Mouse (Mus musculus): Measurements from ENCODE around the gene Ramp3. TPM values are rescaled to one million over a fixed set of nuclear protein-coding genes. Genes with fewer than 3 reads are reported as not detected.
"Not testable (repeated sequence)": the region's sequence is repeated elsewhere in the genome, so short reads cannot be mapped to it uniquely, and the experiment has no call there.

The Ramp3 gene
- total and polyA plus RNA-seq, 3 experiments: 6.0 to 7.6 (median 7.6) TPM

DNA sequence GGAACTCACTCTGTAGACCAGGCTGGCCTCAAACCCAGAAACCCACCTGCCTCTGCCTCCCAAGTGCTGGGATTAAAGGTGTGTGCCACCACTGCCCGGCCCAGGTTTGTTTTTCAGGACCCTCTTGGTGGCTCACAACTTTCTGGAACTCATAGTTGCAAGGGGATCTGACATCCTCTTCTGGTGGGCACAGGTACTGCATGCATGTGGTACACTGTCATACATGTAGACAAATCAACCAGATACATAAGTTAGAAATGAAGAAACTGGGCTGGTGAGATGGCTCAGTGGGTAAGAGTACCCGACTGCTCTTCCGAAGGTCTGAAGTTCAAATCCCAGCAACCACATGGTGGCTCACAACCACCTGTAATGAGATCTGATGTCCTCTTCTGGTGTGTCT lies 5.3 kb upstream of the Ramp3 start:
- H3K4me3 ChIP-seq; H3K4me1 ChIP-seq (ENCODE audit: control insufficient read depth, insufficient read depth, low read length); H3K79me2 ChIP-seq (replicated peaks; ENCODE audit: control insufficient read depth, insufficient read depth, low read length); intact Hi-C loops (cut with DNase I); DNase-seq; H3K9ac ChIP-seq (ENCODE audit: low read depth, low read length); H3K27me3 ChIP-seq (ENCODE audit: control insufficient read depth, insufficient read depth, low read length); H3K36me3 ChIP-seq (ENCODE audit: control insufficient read depth, insufficient read depth, low read length); H3K27ac ChIP-seq: not testable (repeated sequence)
- 81% methylated on average over 3 of the region's 3 CpGs for WGBS
- TF ChIP-seq CTCF (IDR thresholded peaks at IDR 0.05): peak; percentile 33

DNA sequence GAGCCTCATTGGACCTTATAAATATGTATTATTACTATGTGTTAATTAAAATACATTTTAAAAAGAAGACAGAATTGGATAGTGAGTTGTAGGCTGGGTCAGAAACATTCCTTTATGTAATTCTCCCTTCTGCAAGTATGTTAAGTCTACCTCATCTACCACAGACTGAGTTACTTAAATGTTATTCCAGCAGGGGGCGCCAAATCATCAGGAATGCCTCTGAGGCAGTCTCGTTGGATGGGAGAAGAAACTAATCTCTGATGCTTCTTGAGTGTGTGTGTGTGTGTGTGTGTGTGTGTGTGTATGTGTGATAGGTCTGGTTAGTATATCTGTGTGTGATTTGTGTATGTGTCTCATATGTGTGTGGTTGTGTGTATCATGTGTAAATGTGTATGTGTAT lies 3.4 kb upstream of the Ramp3 start:
- DNase-seq: peak; percentile 48 to 71
- peaks cover 1% of the 10 kb centered on the region; the same call in 1 of the 2 replicates for H3K4me1 ChIP-seq (ENCODE audit: control insufficient read depth, insufficient read depth, low read length)
- 1% methylated on average over 2 of the region's 2 CpGs for WGBS
- intact Hi-C loops (cut with DNase I): loop anchor here (1.0 to 5.0 kb wide), 5 partner anchors 42 to 506 kb away; no protein-coding TSS in a partner anchor
- H3K27ac ChIP-seq: no peak overlapping the region
- TF ChIP-seq CTCF (IDR thresholded peaks at IDR 0.05) (peak; percentile 76), POLR2A (IDR thresholded peaks at IDR 0.05; ENCODE audit: insufficient read depth, low read depth, low read length) (no peak), EP300 (IDR thresholded peaks at IDR 0.05; ENCODE audit: insufficient read depth, low read depth, low read length) (peak; percentile 74)
- H3K36me3 ChIP-seq (ENCODE audit: control insufficient read depth, insufficient read depth, low read length): no peaks in the 10 kb centered on the region
- no peaks in the 10 kb centered on the region; the same call in 1 of the 2 replicates for H3K27me3 ChIP-seq (ENCODE audit: control insufficient read depth, insufficient read depth, low read length)
- no peak overlapping the region for H3K4me3 ChIP-seq
- H3K9ac ChIP-seq (ENCODE audit: low read depth, low read length): no peak overlapping the region
- no peaks in the 10 kb centered on the region for H3K79me2 ChIP-seq (replicated peaks; ENCODE audit: control insufficient read depth, insufficient read depth, low read length)

DNA sequence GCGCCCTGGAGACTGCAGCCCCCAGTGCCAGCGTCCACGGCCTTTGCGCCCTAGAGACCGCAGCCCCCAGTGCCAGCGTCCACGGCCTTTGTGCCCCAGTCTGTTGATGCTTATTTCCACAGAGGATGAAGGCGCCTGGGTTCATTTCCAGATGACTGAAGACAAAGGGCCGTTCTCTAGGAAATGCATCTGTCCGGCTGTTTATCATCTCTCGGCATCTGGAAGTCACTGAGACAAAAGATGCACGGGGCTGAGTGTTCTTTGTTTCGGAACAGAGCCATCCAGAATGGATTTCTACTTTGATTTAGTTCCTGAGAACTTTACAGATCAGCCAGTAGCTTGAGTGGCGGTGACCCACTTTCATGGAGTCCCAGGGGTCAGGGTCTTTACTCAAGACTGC lies 2.9 kb downstream of the Ramp3 start:
- WGBS: 56% methylated on average over 14 of the region's 14 CpGs

DNA sequence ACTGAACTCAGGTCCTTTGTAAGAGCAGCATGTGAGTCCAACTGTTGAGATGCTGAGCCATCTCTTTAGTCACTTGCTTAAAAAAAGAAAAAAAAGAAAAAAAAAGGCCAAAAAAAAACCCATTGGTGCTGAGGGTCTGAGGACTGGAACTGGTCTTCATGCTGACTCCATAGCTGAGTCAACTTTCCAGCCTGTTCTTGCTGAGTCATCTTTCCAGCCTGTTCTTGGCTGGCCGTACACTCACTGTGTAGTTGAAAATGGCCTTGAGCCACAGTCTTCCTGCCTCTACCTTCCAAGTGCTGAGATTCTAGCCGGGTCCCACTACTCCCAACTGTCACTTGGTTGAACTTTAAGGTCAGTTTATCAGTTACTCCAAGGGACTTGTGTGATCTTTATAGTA lies 8.3 kb downstream of the Ramp3 start:
- intact Hi-C loops (cut with DNase I): no loop called here
- TF ChIP-seq POLR2A (IDR thresholded peaks at IDR 0.05; ENCODE audit: insufficient read depth, low read depth, low read length): no peak
- TF ChIP-seq CTCF (IDR thresholded peaks at IDR 0.05): no peak
- no peak for TF ChIP-seq EP300 (IDR thresholded peaks at IDR 0.05; ENCODE audit: insufficient read depth, low read depth, low read length)
- no peak for DNase-seq
- WGBS: 44% methylated on average over 2 of the region's 2 CpGs
- Histone ChIP-seq H3K27me3 (ENCODE audit: control insufficient read depth, insufficient read depth, low read length) (no peaks in the 10 kb centered on the region), H3K4me1 (ENCODE audit: control insufficient read depth, insufficient read depth, low read length) (peaks cover 2% of the 10 kb centered on the region), H3K79me2 (replicated peaks; ENCODE audit: control insufficient read depth, insufficient read depth, low read length) (no peaks in the 10 kb centered on the region), H3K27ac (no peak overlapping the region), H3K9ac (ENCODE audit: low read depth, low read length) (no peak overlapping the region), H3K4me3 (no peak overlapping the region), H3K36me3 (ENCODE audit: control insufficient read depth, insufficient read depth, low read length) (no peaks in the 10 kb centered on the region)

More for the DNA sequence above, 2.9 kb downstream of the Ramp3 start:
- H3K4me3 ChIP-seq: no peak overlapping the region
- H3K27me3 ChIP-seq (ENCODE audit: control insufficient read depth, insufficient read depth, low read length): no peaks in the 10 kb centered on the region; the same call in 1 of the 2 replicates
- DNase-seq: no peak
- H3K4me1 ChIP-seq (ENCODE audit: control insufficient read depth, insufficient read depth, low read length): peaks cover 1% of the 10 kb centered on the region; the same call in 1 of the 2 replicates
- no peak overlapping the region for H3K27ac ChIP-seq
- H3K9ac ChIP-seq (ENCODE audit: low read depth, low read length): no peak overlapping the region
- intact Hi-C loops (cut with DNase I): no loop called here
- TF ChIP-seq CTCF (IDR thresholded peaks at IDR 0.05) (no peak), POLR2A (IDR thresholded peaks at IDR 0.05; ENCODE audit: insufficient read depth, low read depth, low read length) (no peak), EP300 (IDR thresholded peaks at IDR 0.05; ENCODE audit: insufficient read depth, low read depth, low read length) (no peak)
- H3K79me2 ChIP-seq (replicated peaks; ENCODE audit: control insufficient read depth, insufficient read depth, low read length): no peaks in the 10 kb centered on the region
- no peaks in the 10 kb centered on the region for H3K36me3 ChIP-seq (ENCODE audit: control insufficient read depth, insufficient read depth, low read length)

DNA sequence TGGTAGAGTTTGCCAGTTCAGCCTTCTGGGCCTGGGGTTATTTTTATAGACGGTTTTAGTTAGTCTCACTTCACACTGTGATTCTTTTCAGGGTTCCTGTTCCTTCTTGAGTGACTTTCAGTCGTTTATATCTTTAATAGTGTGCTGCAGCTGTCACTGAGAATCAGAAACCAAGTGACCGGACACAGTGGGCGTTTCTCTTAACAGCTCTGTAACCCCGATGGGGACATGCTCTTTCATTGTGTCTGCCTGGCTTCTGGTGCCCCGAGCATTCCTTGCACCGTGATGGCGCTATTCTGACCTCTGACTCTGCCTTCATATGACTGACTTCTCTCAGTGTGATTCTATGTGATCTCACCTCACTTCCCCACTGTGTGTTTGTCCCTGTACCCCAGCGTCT lies 10.7 kb downstream of the Ramp3 start:
- Histone ChIP-seq H3K27ac (peak overlapping the region; percentile 33), H3K4me3 (no peak overlapping the region), H3K9ac (ENCODE audit: low read depth, low read length) (no peak overlapping the region), H3K36me3 (ENCODE audit: control insufficient read depth, insufficient read depth, low read length) (no peaks in the 10 kb centered on the region), H3K79me2 (replicated peaks; ENCODE audit: control insufficient read depth, insufficient read depth, low read length) (no peaks in the 10 kb centered on the region), H3K27me3 (ENCODE audit: control insufficient read depth, insufficient read depth, low read length) (no peaks in the 10 kb centered on the region), H3K4me1 (ENCODE audit: control insufficient read depth, insufficient read depth, low read length) (peaks cover 2% of the 10 kb centered on the region)
- intact Hi-C loops (cut with DNase I): no loop called here
- TF ChIP-seq EP300 (IDR thresholded peaks at IDR 0.05; ENCODE audit: insufficient read depth, low read depth, low read length) (no peak), CTCF (IDR thresholded peaks at IDR 0.05) (no peak), POLR2A (IDR thresholded peaks at IDR 0.05; ENCODE audit: insufficient read depth, low read depth, low read length) (no peak)
- DNase-seq: no peak
- WGBS: 32% methylated on average over 9 of the region's 9 CpGs

DNA sequence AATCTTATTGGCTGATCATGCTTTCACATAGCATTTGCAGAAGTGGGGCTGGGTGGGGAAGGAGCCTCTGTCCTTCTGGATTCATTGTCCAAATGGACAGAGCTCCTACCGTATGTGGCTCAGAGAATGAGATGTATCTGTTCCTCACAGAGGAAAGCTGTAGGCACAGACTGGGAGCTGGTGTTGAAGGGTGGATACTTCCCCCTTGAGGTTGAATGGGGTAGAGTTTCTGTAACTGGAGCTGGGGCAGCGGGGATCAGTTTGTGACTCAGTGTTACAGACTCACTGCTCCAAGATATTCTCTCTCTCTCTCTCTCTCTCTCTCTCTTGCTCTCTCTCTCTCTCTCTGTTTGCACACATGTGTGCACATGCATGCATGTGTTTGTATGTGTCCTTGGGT lies 11.7 kb downstream of the Ramp3 start:
- H3K27me3 ChIP-seq (ENCODE audit: control insufficient read depth, insufficient read depth, low read length): no peaks in the 10 kb centered on the region
- peaks cover 6% of the 10 kb centered on the region for H3K4me1 ChIP-seq (ENCODE audit: control insufficient read depth, insufficient read depth, low read length)
- intact Hi-C loops (cut with DNase I): no loop called here
- H3K36me3 ChIP-seq (ENCODE audit: control insufficient read depth, insufficient read depth, low read length): no peaks in the 10 kb centered on the region
- no peak overlapping the region for H3K27ac ChIP-seq
- no peak overlapping the region for H3K4me3 ChIP-seq
- no peak for DNase-seq
- 57% methylated on average over 2 of the region's 2 CpGs for WGBS
- no peak overlapping the region for H3K9ac ChIP-seq (ENCODE audit: low read depth, low read length)
- H3K79me2 ChIP-seq (replicated peaks; ENCODE audit: control insufficient read depth, insufficient read depth, low read length): no peaks in the 10 kb centered on the region
- TF ChIP-seq EP300 (IDR thresholded peaks at IDR 0.05; ENCODE audit: insufficient read depth, low read depth, low read length) (no peak), POLR2A (IDR thresholded peaks at IDR 0.05; ENCODE audit: insufficient read depth, low read depth, low read length) (no peak), CTCF (IDR thresholded peaks at IDR 0.05) (no peak)

All from heart, adult 2 months (tissue).